Mouse (Mus musculus) erythroblast, adult 5-6 weeks (primary cell): ENCODE results near the gene Scp2. TPM values are rescaled to one million over a fixed set of nuclear protein-coding genes. Genes with fewer than 3 reads are reported as not detected.

Experiments used
- ATAC-seq: replicated peaks from 2 replicates; pipeline ENCODE4 v1.8.0; 2016; ENCODE audit warnings: moderate number of reproducible peaks, mild to moderate bottlenecking, moderate TSS enrichment, inconsistent platforms; ENCODE audit not compliant: poor library complexity, low FRiP score, severe bottlenecking
- total RNA-seq, 2 experiments: library from RNA; stranded (forward) in 1 of 2; stranded (reverse) in 1 of 2; fragments of 150-400 nt in 1 of 2; fragments of 200-764, 138-1000 nt in 1 of 2; gene quantifications; 2 replicates each; pipeline versions ENCODE4 v1.2.3 to v1.2.4; 2015 to 2017; ENCODE audit warnings: low replicate concordance in 2 of 2

Gene Scp2
- total RNA-seq, 2 experiments from 2014 or later: 74.2 to 78.6 TPM

- no peak for ATAC-seq
Observed at GRCm38 (mm10) chr4:108065176-108065844, 79.5 kb downstream of the Scp2 start.

- ATAC-seq: no peak
Observed at GRCm38 (mm10) chr4:108063616-108064015, 81.2 kb downstream of the Scp2 start.

GRCm38 (mm10) chr4:108062524-108062923 lies 82.3 kb downstream of the Scp2 start:
- ATAC-seq: no peak

GRCm38 (mm10) chr4:108060774-108061173 lies 84.0 kb downstream of the Scp2 start:
- ATAC-seq: no peak

GRCm38 (mm10) chr4:108059601-108060379 lies 85.0 kb downstream of the Scp2 start:
- no peak for ATAC-seq

GRCm38 (mm10) chr4:108058166-108058565 lies 86.6 kb downstream of the Scp2 start:
- ATAC-seq: no peak

- ATAC-seq: no peak
Observed at GRCm38 (mm10) chr4:108057247-108057646, 87.6 kb downstream of the Scp2 start.

- no peak for ATAC-seq
Observed at GRCm38 (mm10) chr4:108055873-108056272, 88.9 kb downstream of the Scp2 start.

GRCm38 (mm10) chr4:108052673-108053072 lies 92.1 kb downstream of the Scp2 start:
- no peak for ATAC-seq

GRCm38 (mm10) chr4:108051687-108052274 lies 93.0 kb downstream of the Scp2 start:
- no peak for ATAC-seq

- no peak for ATAC-seq
Observed at GRCm38 (mm10) chr4:108046136-108046535, 98.7 kb downstream of the Scp2 start.

GRCm38 (mm10) chr4:108045136-108046107 lies 99.4 kb downstream of the Scp2 start:
- no peak for ATAC-seq

GRCm38 (mm10) chr4:108037027-108037426 lies 107.8 kb downstream of the Scp2 start:
- ATAC-seq: no peak

GRCm38 (mm10) chr4:108033041-108033764 lies 111.6 kb downstream of the Scp2 start:
- no peak for ATAC-seq

- ATAC-seq: no peak
Observed at GRCm38 (mm10) chr4:108032352-108032849, 112.4 kb downstream of the Scp2 start.

GRCm38 (mm10) chr4:108031502-108032351 lies 113.1 kb downstream of the Scp2 start:
- no peak for ATAC-seq

- no peak for ATAC-seq
Observed at GRCm38 (mm10) chr4:108030888-108031501, 113.8 kb downstream of the Scp2 start.

GRCm38 (mm10) chr4:108026193-108026592 lies 118.6 kb downstream of the Scp2 start:
- ATAC-seq: no peak
